Mouse (Mus musculus) layer of hippocampus, postnatal 36 days (tissue): ENCODE results near the gene Cdk5rap2. TPM values are rescaled to one million over a fixed set of nuclear protein-coding genes. Genes with fewer than 3 reads are reported as not detected.

Experiments used
- DNase-seq, 2 experiments: peaks; one replicate each; pipeline ENCODE4 v3.0.0; 2022
- total RNA-seq, 2 experiments: library from RNA; stranded (reverse); gene quantifications; 2 replicates each; pipeline ENCODE4 v1.2.3; 2021

Gene Cdk5rap2
- total RNA-seq, 2 experiments from 2014 or later, result 11.0 to 14.7 TPM

DNA sequence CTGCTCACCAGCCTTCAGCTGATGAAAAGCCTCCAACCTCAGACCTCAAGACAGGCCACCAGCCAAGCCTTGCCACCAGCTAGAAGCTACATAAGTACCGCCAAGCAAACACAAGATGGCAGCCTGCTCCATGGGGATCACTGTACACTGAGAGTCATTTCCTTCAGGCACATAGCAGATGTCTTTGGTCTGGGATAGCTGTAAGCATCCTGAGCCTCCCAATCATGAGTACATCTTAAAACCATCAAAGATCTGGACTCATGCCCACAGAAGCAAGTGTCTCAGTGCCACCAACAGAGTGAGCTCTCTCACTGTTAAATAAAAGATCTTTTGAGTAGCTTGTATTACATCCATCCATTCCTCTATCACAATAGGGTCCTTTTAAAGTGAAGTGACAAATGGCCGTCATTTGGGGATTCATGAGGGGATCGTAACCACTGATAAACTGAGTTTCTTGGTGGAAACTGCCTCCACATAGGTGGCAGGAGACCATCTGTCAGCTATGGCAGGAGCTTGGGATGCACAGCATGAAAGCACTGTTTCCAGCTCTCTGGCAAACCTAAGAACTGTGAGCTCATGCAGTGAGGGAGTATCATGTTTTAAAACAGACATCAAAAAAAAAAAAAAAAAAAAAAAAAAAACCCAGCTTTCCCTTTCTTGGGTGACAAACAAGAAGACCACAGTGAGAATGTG lies 150.4 kb downstream of the Cdk5rap2 start:
- peak in 1 of 2 experiments; percentile 30 for DNase-seq

DNA sequence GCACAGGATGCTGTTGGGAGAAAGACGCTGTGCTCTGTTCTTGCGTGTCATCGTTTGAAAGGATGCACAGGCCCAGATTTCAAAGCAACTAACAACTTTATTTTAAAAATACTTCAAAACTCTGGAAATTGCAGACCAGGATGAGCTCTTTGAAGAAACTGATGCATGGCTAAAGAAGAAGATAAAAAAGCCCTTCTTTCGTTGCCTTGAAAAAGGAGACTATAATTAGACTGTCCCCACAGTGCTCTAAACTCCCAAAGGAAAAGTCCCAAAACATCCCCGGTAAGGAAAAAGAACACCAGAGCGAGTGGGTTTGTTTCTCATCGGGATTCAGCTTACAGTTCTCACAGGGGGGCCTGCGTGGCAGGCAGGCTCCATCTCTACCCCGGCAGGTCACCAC lies 151.4 kb downstream of the Cdk5rap2 start:
- DNase-seq, result no peak

DNA sequence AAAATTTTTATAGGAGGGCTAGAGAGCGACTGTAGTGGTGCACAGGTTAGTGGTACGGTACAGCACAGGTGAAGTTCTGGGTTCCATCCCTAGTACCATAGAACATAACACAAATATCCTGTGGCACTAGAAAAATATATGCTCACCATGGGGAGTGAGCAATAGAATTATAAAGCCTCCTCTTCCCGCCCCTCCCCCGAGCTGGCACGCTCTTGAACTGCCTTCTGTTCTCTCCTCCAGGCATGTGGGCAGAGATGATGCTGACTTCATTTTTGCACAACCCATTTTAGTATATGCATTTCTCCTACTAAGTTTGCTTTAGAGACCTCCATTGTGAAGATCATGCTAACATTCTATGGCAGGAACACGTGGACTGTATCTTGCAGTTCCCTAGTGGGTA lies 152.0 kb downstream of the Cdk5rap2 start:
- DNase-seq, result peak; percentile 73 to 74

DNA sequence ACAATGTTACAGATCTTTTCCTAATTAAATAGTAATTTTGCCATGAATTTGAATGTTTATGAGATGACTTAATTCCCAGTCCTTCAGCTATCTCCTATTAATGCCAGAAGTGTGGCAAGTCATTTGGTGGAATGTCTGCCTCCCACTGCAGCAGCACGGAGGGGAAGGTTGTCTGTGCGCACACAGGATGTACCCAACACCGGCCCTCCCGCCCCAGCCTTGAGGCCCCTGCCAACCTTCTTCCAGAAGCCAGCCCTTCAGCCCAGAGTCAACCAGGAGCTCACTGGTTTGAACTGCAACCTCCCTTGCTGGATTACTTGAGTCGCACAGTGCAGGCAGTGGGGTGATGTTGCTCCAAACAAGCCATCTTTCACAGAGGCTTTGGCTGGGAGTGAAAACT lies 158.5 kb downstream of the Cdk5rap2 start:
- no peak for DNase-seq

DNA sequence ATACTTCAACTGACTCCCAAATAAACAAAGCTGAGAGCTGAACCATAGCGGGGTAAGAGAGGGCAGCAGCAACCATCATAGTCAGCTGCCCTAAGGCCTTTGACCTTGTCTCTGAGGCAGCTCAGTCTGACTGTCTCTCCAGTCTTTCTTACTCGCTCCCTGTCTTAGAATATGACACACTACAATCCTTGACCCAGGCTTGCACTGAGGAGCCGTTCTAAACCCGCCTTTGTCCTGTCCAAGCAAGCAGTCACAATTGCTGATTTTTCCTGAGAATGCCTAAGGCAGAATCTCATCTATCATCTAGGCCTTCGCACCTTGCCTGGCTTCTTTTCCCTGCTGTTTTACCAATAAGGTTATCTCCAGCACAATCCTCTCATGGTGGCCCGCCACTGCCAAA lies 164.5 kb downstream of the Cdk5rap2 start:
- DNase-seq, result no peak

DNA sequence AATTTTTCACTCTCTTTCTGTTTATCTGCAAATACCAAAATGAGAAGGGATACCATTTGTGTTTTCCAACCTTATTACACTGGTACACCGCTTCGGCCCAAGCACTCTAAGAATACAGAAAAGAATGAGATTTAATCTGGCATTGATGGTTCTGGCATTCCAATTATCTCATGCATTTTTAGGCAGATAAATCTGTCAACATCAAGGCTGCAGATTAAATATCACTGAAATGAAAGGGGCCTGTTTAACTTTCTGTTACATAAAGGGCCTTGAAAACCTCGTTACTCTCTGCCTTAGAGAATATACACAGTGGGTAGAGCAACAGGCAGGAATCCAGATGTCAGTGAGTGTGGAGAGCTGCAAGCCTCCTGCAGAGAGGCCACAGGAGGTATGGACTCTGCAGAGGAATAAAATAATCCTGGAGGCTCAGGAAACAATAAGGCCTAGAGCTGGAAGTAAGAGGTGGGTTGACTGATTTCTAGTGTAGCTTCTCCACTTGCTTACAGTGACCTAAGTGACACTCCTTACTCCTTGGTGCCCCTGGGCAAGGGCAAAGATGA lies 166.6 kb downstream of the Cdk5rap2 start:
- no peak for DNase-seq

DNA sequence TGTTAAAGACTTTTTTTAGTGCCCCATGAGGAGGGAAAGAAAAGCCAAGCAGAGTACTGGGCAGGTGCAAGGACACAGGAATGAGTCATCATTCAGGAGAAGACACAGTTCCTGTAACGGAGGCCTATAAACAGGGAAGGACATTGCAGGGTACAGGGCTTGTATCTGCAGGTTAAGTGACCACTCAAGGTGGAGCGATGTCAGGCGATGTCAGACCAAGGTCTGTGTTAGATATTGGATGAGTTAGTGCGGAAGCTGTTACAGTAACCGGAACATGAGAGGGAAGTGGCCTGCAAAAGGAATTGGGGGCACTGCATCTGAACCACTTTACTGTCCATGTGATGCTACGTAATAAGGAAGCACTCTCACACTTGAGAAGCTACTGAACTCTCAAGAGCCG lies 170.5 kb downstream of the Cdk5rap2 start:
- DNase-seq, result no peak

DNA sequence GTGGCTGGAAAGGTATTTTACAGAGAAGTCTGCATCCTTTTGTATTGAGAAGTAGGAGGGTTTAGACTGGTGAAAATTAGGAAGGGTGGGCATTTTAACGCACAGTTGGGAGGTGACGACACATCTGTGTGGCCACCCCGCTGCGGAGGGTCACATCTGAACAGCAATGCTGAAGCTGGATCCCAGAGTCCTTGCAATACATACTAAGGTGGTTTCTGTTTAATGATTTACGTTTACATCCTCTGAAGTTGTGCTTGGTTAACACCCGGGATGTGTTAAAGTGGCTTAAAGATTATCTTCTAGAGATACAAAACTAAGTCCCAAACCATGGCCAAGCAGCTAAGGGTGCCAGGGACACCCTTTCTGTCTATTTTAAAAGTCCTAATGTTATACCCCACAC lies 171.4 kb downstream of the Cdk5rap2 start:
- DNase-seq, result no peak

DNA sequence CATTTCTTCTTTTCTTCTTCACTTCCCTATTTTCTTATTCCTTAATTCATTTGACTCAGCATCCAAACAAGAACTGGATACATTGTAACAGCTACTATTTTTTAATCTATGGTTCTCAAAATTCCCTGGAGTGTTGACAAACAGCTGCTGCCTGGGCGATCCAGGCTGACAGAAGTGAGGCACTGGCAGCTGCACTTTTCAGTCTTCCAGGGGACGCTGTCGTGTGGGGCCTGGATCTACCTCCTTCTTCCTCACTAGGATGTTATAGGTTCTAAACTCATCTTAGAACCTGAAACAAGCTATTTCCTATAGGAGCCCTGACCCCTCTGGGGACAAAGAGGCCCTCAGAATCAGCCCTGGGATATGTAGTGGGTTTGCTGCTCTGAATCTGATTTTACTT lies 177.9 kb downstream of the Cdk5rap2 start:
- DNase-seq, result no peak

DNA sequence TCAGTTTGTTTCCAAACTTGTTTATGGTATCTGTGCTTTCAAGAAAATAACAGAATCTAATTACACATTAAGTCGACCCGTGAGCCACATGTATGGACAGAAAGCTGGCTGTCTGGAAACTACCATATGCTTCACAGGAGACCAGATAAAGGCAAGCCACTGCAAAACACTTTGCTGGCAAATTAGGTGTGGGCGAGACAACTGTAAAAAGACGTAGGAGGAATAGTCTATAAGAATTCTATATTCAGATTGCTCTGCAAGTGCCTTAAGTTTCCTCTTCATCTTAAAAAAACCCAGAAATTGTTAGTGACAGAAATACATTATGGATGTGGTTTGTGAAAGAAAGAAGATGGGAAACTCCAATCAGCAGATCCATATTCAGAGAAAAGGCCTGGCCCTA lies 180.4 kb downstream of the Cdk5rap2 start:
- no peak for DNase-seq

DNA sequence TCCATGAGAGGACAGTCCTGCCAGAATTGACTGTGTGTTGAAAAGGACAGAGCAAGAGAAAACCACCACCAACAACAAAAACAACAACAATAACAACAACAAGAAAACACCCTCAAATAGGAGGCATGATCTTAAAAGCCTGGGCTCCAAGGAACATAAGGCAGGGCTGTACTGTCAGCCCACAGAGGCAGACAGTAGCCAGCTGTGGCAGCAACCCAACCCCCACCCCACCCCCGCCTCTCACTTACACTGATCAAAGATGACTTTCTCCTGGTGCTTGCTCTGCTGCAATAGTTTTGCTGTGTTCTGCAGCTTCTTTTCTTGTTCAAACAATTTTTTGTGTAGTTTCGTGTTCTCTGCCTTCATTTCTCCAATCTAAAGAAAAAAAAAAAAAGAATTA lies 181.9 kb downstream of the Cdk5rap2 start:
- no peak for DNase-seq

DNA sequence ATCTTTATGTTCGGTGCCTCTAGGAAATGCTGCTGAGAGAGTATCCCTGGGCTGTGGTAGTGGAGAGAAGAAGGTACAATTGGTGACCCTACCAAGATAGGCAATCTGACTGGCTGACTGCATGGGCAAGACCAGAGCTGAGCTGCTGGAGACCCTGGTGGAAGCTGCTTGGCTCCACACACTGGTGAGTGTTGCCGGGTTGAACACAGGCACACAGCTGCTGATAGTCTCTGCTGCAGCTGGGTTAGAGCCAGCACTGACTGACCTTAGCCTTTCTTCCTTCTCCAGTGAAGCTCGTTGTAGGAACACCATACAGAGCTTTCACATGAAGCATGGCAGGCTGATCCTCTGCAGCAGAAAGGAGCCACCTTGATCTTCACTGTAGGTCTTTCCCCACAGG lies 182.6 kb downstream of the Cdk5rap2 start:
- no peak for DNase-seq

DNA sequence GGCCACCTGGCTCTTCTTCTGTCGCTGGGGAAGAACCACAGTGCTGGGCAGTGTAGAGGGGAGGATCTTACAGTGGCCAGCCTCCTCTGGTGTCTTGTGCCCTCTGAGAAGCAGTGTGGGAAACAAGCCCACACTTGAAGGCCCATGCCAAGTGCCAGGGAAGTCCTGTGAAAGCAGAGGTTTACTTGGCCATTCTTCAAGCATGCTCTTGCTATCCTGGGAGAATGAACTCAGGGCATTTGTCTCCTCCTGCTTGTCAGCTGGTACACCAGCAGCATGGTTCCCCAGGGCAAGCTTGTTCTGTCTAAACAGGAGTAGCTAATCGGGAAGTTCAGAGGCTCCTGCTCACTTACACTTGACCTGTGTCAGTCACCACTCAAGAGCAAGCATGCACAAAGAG lies 185.7 kb downstream of the Cdk5rap2 start:
- DNase-seq, result no peak

DNA sequence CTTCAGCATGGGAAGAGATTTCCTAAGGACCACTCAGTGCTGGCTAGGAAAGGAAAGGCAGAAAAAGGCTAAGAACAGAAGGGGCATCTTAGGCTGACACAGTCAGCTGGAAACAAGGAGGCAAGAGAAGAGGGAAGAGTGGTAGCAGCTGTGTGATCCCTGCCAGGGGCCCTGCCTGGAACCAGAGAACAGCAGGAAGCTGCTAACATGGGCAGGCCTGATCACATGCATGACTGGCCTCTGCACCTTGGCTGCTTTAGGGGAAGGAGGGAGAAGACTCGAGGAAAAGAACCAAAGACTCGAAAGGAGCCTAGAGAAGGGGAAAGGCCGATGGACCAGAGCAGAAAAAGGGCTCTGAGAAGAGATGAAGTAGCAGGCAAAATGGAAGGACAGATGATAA lies 188.4 kb downstream of the Cdk5rap2 start:
- no peak for DNase-seq

DNA sequence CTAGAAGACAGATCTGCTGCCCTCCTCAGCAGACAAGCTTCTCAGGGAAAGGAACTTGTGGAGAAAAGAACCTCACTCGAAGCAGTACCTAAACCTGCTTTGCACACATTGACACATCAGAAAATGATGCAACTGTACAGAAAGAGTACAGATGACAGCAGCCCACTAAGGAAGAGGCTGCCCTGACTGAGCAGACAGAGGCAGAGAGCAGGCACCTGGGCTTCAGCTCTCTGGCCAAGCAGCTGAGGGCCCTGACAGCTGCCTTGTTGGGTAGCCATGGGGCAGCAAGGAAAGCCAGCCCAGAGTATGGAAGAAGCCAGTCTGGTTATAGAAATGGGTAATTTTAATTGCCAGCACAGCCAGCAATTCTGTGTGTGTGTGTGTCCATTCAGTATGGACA lies 188.9 kb downstream of the Cdk5rap2 start:
- no peak for DNase-seq

DNA sequence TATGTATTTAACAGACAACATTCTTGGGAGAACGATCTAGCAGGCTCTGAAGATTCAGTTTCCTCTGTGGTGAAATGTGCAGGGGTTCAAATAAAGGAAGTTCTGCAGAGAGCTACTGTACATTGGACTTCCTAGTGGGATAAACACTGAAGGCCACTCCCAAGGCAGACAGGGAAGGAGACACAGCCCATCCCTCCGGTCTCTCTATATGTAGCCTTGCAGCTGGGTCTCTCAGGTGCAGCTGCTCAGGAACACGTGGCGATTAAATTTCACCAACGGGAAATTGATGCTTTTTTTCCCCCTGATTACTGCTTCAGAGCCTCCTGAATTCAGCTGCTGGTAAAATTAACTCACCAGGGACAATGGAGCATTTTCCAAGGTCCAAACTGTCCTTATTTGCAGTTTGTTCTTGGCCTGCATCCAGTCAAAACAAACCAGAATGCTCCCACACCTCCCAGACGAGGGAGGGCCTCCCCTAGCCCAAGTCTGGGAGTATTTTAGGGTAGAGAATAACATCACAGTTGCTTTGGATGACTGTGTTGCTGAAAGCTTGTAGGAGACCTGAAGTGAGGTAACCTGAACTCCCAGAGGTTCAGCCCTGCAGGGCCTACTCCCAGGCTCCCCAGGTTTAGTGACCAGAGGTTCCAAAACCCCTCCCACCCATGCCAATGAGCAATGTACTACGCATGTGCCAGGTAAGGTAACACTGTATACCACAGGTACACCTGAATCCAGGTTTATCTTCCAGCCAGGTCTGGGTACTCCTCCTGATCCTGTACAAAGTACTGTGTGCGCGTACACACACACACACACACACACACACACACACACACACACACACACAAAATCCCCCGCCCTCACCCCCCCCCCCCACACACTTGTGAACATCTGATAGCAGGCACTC lies 189.7 kb downstream of the Cdk5rap2 start:
- peak; percentile 21 to 31 for DNase-seq

DNA sequence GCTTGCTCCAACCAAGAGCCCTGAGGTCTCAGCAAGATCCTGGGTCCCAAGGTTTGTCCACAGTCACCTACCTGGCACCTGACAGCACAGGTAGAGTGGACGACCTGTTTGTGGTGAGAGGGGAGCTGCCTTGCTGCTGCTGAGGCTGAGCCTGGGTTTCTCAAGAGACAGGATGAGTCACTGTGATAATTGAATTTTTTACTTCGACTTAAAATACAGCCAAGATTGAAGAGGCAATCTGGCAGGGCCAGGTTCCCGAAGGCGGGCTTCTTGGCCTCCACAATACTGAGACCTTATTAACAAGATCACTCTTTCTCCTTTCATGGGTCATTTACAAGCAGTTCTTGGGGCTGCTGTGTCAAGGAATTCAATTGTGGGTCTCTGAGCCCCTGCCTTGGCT lies 190.5 kb downstream of the Cdk5rap2 start:
- peak; percentile 16 to 32 for DNase-seq

DNA sequence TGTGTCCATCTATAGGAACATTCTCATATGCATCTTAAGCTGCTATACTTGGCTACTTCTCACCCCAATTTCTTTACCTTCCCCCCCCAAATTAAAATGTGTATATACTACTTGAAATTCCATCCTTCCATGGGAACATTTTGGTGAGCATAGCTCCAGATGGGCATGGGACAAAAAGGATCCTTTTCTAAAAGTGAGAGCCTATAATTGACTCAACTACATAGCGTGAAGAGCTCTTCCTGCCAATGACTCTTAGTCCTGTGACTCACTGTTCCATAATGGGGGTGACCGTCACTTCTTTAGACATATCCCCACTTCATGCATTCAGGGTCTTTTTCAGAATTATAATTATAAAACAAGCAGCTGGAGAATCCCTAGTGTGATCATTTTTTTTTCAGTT lies 224.3 kb downstream of the Cdk5rap2 start:
- no peak for DNase-seq

Other genes with a start within 250 kb of the Cdk5rap2 start
- gene Megf9, start 124.6 kb upstream of the Cdk5rap2 start, total RNA-seq, result 100 to 1,000 TPM; 119 to 120 TPM